Mouse (Mus musculus): ENCODE measurements around the gene Shf. TPM values are rescaled to one million over a fixed set of nuclear protein-coding genes. Genes with fewer than 3 reads are reported as not detected.
"Not testable (repeated sequence)": the region's sequence is repeated elsewhere in the genome, so short reads cannot be mapped to it uniquely, and the experiment has no call there.

Gene Shf
- polyA plus RNA-seq, 1 experiment = 6.0 TPM

DNA sequence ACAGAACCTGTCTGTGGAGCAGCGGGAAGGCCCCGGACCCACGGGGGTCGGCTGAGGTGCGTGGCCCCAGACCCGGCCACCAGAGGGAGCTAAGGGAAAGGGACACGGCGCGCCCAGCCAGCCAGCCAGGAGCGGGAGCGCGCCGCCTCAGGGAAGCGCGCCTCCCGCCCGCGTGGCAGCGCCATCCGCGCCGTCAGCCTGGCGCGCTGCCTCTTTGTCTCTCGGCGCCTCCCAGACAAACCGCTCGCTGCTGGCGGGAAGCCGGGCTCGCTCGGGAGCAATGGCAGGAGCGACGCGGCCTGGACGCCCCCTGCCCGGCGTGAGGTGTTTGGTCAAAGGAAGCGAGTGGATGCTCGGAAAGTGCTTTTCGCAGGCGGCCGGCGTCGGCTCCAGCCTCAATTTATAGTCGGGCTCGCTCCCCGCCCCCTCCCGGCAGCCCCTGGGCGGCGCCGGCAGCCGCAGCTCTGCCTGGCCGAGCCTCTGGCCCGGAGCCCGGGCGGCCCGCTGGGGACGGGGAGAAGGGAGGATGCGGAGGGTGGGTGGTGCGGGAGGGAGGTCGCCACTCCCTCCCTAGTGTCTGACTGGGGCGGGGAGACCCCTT is 20.3 kb downstream of the Shf start:
- H3K9ac ChIP-seq (ENCODE audit: low read depth, poor library complexity, severe bottlenecking) = peak overlapping the region; percentile 79
- peak; percentile 59 for TF ChIP-seq CTCF (IDR thresholded peaks at IDR 0.05; ENCODE audit: low read depth, low read length)
- TF ChIP-seq POLR2A (IDR thresholded peaks at IDR 0.05; ENCODE audit: insufficient read depth, low read length) = no peak

GRCm38 (mm10) chr2:122347257-122347656 is 21.7 kb downstream of the Shf start:
- Histone ChIP-seq H3K4me3 (ENCODE audit: low read depth, low read length) (no peak overlapping the region), H3K9ac (ENCODE audit: low read depth, poor library complexity, severe bottlenecking) (no peak overlapping the region), H3K36me3 (ENCODE audit: control insufficient read depth, insufficient read depth, low read length, poor library complexity, severe bottlenecking) (no peaks in the 10 kb centered on the region), H3K27me3 (ENCODE audit: control insufficient read depth, insufficient read depth, low read length, poor library complexity, severe bottlenecking) (no peaks in the 10 kb centered on the region), H3K4me1 (ENCODE audit: control insufficient read depth, insufficient read depth, low read length) (peaks cover 2% of the 10 kb centered on the region), H3K27ac (ENCODE audit: insufficient read depth, low read length) (no peak overlapping the region), H3K9me3 (replicated peaks; ENCODE audit: control insufficient read depth, insufficient read depth, low read length, poor library complexity, severe bottlenecking) (no peaks in the 10 kb centered on the region)
- no peak for TF ChIP-seq CTCF (IDR thresholded peaks at IDR 0.05; ENCODE audit: low read depth, low read length)
- no peak for TF ChIP-seq POLR2A (IDR thresholded peaks at IDR 0.05; ENCODE audit: insufficient read depth, low read length)
- no peak for TF ChIP-seq EP300 (IDR thresholded peaks at IDR 0.05; ENCODE audit: insufficient read depth, low read depth, low read length)

More for the DNA sequence above, 20.3 kb downstream of the Shf start:
- H3K4me1 ChIP-seq (ENCODE audit: control insufficient read depth, insufficient read depth, low read length) = peaks cover 7% of the 10 kb centered on the region
- no peaks in the 10 kb centered on the region for H3K27me3 ChIP-seq (ENCODE audit: control insufficient read depth, insufficient read depth, low read length, poor library complexity, severe bottlenecking)
- no peaks in the 10 kb centered on the region for H3K9me3 ChIP-seq (replicated peaks; ENCODE audit: control insufficient read depth, insufficient read depth, low read length, poor library complexity, severe bottlenecking)
- H3K27ac ChIP-seq (ENCODE audit: insufficient read depth, low read length) = no peak overlapping the region
- no peaks in the 10 kb centered on the region for H3K36me3 ChIP-seq (ENCODE audit: control insufficient read depth, insufficient read depth, low read length, poor library complexity, severe bottlenecking)
- H3K4me3 ChIP-seq (ENCODE audit: low read depth, low read length) = peak overlapping the region; percentile 83

DNA sequence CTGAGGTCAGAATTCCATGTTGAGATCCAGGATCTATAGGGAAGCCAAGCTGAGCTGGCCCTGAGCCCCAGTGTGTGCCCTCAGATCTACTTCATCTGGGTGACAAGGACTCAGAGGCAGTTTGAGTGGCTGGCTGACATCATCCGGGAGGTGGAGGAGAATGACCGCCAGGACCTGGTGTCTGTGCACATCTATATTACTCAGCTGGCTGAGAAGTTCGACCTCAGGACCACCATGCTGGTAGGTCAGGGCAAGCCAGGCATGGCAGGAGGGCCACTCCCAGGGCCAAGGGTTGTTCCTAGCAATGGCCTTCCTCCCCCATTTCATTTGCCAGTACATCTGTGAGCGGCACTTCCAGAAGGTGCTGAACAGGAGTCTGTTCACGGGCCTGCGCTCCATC is 22.8 kb downstream of the Shf start:
- H3K27me3 ChIP-seq (ENCODE audit: control insufficient read depth, insufficient read depth, low read length, poor library complexity, severe bottlenecking); H3K4me1 ChIP-seq (ENCODE audit: control insufficient read depth, insufficient read depth, low read length): not testable (repeated sequence)

DNA sequence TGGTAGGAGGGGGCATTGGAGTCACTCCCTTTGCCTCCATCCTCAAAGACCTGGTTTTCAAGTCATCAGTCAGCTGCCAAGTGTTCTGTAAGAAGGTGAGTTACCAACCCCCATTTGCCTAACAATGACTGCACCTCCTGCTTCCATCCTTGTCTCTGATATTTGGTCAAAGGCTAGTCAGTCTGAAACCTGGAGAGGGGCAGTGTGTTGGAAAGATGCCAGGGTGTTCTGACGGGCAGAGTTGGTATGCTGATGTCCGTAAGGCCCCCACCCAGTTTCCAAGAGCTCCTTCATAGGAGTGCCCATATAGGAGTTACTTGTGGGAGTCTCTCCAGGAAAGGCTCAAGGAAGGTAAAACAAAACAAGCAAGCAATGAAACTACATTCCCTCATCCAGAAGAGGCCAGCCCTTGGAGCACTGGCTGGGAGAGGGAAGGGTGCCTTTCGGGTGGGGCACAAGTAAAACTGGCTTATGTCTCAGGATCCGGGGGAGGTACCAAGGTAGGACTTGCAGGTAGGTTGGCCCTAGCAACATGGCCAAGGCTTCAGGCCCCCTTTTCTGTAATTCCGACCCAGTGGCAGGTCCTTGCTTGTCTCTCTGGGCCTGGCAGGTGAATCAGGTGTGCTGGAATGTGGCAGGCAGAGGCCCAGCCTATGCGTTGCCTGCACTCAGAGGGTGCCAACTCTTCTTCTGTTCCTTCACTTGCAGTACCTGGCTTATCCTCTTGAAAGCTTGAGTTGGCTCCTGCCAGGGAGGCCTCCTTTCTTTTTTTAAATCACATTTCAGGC is 23.7 kb downstream of the Shf start:
- Histone ChIP-seq H3K9ac (ENCODE audit: low read depth, poor library complexity, severe bottlenecking) (no peak overlapping the region), H3K4me1 (ENCODE audit: control insufficient read depth, insufficient read depth, low read length) (no peaks in the 10 kb centered on the region), H3K9me3 (replicated peaks; ENCODE audit: control insufficient read depth, insufficient read depth, low read length, poor library complexity, severe bottlenecking) (no peaks in the 10 kb centered on the region), H3K4me3 (ENCODE audit: low read depth, low read length) (no peak overlapping the region), H3K27me3 (ENCODE audit: control insufficient read depth, insufficient read depth, low read length, poor library complexity, severe bottlenecking) (no peaks in the 10 kb centered on the region), H3K27ac (ENCODE audit: insufficient read depth, low read length) (no peak overlapping the region), H3K36me3 (ENCODE audit: control insufficient read depth, insufficient read depth, low read length, poor library complexity, severe bottlenecking) (no peaks in the 10 kb centered on the region)
- no peak for TF ChIP-seq EP300 (IDR thresholded peaks at IDR 0.05; ENCODE audit: insufficient read depth, low read depth, low read length)
- no peak for TF ChIP-seq CTCF (IDR thresholded peaks at IDR 0.05; ENCODE audit: low read depth, low read length)
- no peak for TF ChIP-seq POLR2A (IDR thresholded peaks at IDR 0.05; ENCODE audit: insufficient read depth, low read length)

More for the DNA sequence above, 22.8 kb downstream of the Shf start:
- not testable (repeated sequence) for H3K9me3 ChIP-seq (replicated peaks; ENCODE audit: control insufficient read depth, insufficient read depth, low read length, poor library complexity, severe bottlenecking); H3K9ac ChIP-seq (ENCODE audit: low read depth, poor library complexity, severe bottlenecking); H3K4me3 ChIP-seq (ENCODE audit: low read depth, low read length); H3K27ac ChIP-seq (ENCODE audit: insufficient read depth, low read length); H3K36me3 ChIP-seq (ENCODE audit: control insufficient read depth, insufficient read depth, low read length, poor library complexity, severe bottlenecking)

DNA sequence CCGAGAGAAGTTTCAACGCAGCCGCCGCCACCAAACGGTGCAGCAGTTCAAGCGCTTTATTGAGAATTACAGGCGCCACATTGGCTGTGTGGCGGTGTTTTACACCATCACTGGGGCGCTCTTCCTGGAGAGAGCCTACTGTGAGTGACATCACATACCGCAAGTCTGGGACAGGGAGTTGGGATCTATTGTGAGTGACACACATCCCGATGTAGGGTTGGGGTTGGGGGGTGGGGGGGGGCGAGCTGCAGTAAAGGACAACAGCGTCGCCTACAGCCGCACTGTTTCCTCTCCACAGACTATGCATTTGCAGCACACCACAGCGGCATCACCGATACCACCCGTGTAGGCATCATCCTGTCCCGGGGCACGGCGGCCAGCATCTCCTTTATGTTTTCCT is 31.7 kb downstream of the Shf start:
- Histone ChIP-seq H3K9me3 (replicated peaks; ENCODE audit: control insufficient read depth, insufficient read depth, low read length, poor library complexity, severe bottlenecking) (no peaks in the 10 kb centered on the region), H3K4me3 (ENCODE audit: low read depth, low read length) (peak overlapping the region; percentile 12; the same call in 1 of the 2 replicates), H3K27ac (ENCODE audit: insufficient read depth, low read length) (no peak overlapping the region), H3K36me3 (ENCODE audit: control insufficient read depth, insufficient read depth, low read length, poor library complexity, severe bottlenecking) (no peaks in the 10 kb centered on the region), H3K27me3 (ENCODE audit: control insufficient read depth, insufficient read depth, low read length, poor library complexity, severe bottlenecking) (no peaks in the 10 kb centered on the region), H3K9ac (ENCODE audit: low read depth, poor library complexity, severe bottlenecking) (no peak overlapping the region), H3K4me1 (ENCODE audit: control insufficient read depth, insufficient read depth, low read length) (peaks cover 5% of the 10 kb centered on the region)
- TF ChIP-seq CTCF (IDR thresholded peaks at IDR 0.05; ENCODE audit: low read depth, low read length) (no peak), EP300 (IDR thresholded peaks at IDR 0.05; ENCODE audit: insufficient read depth, low read depth, low read length) (no peak), POLR2A (IDR thresholded peaks at IDR 0.05; ENCODE audit: insufficient read depth, low read length) (no peak)

DNA sequence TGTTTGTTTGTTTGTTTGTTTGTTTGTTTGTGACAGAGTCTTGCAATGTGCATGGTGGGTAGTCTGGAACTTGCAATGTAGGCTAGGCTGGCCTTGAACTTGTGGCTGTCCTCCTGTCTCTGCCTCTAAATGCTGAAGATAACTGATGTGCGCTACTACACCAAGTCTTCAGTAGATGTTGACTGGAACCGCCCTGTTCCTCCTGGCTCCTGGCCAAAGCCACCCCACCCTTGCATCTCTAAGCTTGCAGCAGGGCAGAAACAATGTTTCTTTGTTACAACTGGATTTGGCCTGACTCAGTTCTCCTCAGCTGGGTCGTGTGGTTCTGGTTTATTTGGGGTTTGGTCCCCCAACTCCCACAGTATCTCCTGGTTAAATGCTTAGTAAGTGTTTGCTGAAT is 34.8 kb downstream of the Shf start:
- Histone ChIP-seq H3K9me3 (replicated peaks; ENCODE audit: control insufficient read depth, insufficient read depth, low read length, poor library complexity, severe bottlenecking) (no peaks in the 10 kb centered on the region), H3K4me3 (ENCODE audit: low read depth, low read length) (no peak overlapping the region), H3K36me3 (ENCODE audit: control insufficient read depth, insufficient read depth, low read length, poor library complexity, severe bottlenecking) (no peaks in the 10 kb centered on the region), H3K4me1 (ENCODE audit: control insufficient read depth, insufficient read depth, low read length) (peaks cover 5% of the 10 kb centered on the region), H3K9ac (ENCODE audit: low read depth, poor library complexity, severe bottlenecking) (no peak overlapping the region), H3K27ac (ENCODE audit: insufficient read depth, low read length) (no peak overlapping the region), H3K27me3 (ENCODE audit: control insufficient read depth, insufficient read depth, low read length, poor library complexity, severe bottlenecking) (no peaks in the 10 kb centered on the region)
- TF ChIP-seq EP300 (IDR thresholded peaks at IDR 0.05; ENCODE audit: insufficient read depth, low read depth, low read length) (no peak), POLR2A (IDR thresholded peaks at IDR 0.05; ENCODE audit: insufficient read depth, low read length) (no peak), CTCF (IDR thresholded peaks at IDR 0.05; ENCODE audit: low read depth, low read length) (no peak)
